Mouse (Mus musculus) testis, postnatal 10 days (tissue): ENCODE data around the gene Tfap2b.

Experiments used
- DNase-seq: peaks from one replicate; pipeline ENCODE4 v3.0.0; 2021; ENCODE audit warnings: low spot score

Tfap2b gene

GRCm38 (mm10) chr1:19233857-19234256 is 25.1 kb downstream of the Tfap2b start:
- no peak for DNase-seq

GRCm38 (mm10) chr1:19234432-19235205 is 25.9 kb downstream of the Tfap2b start:
- no peak for DNase-seq

GRCm38 (mm10) chr1:19236051-19236450 is 27.3 kb downstream of the Tfap2b start:
- DNase-seq: no peak

GRCm38 (mm10) chr1:19236591-19236990 is 27.9 kb downstream of the Tfap2b start:
- DNase-seq: no peak

- no peak for DNase-seq
Observed at GRCm38 (mm10) chr1:19237061-19237460, 28.3 kb downstream of the Tfap2b start.

- DNase-seq: no peak
Observed at GRCm38 (mm10) chr1:19237721-19238410, 29.2 kb downstream of the Tfap2b start.

- DNase-seq: no peak
Observed at GRCm38 (mm10) chr1:19240054-19240453, 31.3 kb downstream of the Tfap2b start.

GRCm38 (mm10) chr1:19241316-19241715 is 32.6 kb downstream of the Tfap2b start:
- no peak for DNase-seq

- DNase-seq: no peak
Observed at GRCm38 (mm10) chr1:19242021-19242420, 33.3 kb downstream of the Tfap2b start.

- DNase-seq: no peak
Observed at GRCm38 (mm10) chr1:19245032-19245431, 36.3 kb downstream of the Tfap2b start.

GRCm38 (mm10) chr1:19251286-19251685 is 42.6 kb downstream of the Tfap2b start:
- no peak for DNase-seq

GRCm38 (mm10) chr1:19269596-19269995 is 60.9 kb downstream of the Tfap2b start:
- DNase-seq: no peak
